Mouse (Mus musculus): ENCODE measurements around the gene Elmo1.
A peak's percentile ranks its signal among the peaks of the same experiment; 100 is the strongest.

Elmo1 gene

DNA sequence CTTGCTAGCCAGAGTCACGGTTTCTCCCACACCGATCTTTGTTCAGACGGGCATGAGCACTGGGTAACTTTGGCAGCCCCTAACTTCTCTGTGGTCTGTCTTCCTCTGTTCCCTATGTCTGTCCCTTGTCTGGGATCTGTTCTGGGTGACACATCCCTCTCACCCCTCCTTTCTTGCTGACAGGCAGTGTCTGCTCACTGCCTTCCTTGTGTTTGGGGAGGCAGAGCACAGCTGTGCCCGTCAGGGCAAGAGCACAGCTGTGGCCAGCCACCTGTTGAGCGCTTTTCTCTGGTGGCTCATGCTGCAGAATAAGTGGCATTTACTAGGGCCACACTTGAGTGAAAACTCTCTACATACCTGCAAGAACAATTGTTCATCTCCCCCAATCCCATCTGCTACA, 116.7 kb downstream of the Elmo1 start:
- no peak for DNase-seq (ENCODE audit: low spot score)

DNA sequence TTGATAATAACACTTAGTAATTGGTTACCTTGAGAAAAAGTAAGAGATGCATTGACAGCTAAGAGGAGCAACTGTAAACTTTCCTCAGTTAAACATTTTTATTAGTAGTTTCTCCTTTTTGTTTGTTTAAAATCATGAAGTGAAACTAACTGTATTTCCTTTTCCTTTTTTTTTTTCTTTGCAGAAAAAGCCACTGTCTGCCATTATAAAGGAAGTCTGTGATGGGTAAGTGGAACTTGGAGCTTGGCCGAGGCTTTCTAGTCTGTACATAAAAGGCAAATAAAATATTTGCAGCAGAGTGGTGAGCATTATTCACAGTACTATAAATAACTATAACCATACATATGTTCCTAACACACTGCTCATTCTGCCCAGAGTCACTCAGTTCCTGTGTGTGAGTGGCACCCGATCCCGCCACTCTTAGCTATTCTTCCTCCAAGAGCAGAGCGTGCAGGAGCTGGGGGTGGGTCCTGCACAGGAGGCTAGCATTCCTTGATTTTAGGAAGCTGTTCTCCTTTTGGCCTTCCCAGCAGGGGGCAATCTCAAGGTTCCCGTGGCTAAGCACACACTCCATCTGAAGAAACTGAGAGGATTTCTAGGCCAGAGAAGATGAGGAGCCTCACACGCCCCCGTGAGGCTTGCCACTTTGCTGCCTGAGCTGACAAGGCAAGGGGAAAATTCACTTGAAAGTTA, 117.7 kb downstream of the Elmo1 start:
- DNase-seq (ENCODE audit: low spot score): no peak

DNA sequence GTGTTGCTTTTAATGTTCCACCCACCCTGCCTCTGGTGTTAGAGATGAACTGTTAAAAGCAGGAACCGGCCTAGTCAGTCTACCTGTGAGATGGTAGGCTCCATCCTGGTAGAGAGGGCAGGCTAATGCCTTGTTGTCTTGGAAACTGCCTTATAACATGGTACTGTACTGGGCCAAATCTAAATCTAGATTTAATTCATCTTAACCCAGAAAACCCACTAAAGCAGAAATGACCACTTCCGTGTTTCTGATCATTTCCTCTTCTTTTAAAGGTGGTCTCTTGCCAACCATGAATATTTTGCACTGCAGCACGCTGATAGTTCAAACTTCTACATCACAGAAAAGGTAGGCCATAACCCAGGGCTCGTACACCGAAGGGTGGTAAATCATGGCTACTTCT, 118.5 kb downstream of the Elmo1 start:
- DNase-seq (ENCODE audit: low spot score): no peak

DNA sequence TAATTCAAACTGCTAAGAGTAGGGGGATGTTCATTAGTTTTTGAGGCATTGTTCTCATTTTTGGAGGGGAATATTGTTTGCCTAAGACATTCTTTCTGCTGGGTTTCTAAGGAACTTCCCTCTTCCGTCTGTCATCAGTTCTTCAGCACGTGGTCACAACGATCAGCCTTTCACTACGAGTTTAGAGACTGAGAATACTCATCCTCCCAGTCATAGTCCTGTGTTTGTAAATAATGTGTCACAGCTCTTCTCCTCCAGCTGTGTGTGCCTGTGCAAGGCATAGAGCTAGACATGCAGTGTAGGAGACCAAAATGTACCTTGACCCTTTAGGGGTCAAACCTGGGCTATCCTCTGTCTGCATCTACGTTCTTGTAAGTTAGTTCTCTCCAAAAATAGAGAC, 121.4 kb downstream of the Elmo1 start:
- DNase-seq (ENCODE audit: low spot score): no peak

DNA sequence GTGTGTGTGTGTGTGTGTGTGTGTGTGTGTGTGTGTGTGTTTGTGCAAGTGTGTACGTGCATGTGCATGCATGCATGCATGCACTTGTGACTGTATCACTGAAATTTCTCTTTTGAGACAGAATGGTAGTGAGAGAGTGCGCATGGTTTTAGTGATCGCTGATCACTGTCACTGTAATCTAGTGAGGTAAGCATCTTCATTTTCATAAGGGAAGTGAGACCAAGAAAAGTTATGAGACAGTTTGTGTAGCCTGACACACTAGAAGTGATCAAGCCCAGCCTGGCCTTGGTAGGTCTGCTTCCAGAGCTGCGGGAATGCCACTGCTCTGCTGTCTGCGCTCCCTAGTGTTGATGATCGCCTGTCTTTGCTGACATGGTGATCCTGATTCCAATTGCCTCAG, 122.3 kb downstream of the Elmo1 start:
- no peak for DNase-seq (ENCODE audit: low spot score)

DNA sequence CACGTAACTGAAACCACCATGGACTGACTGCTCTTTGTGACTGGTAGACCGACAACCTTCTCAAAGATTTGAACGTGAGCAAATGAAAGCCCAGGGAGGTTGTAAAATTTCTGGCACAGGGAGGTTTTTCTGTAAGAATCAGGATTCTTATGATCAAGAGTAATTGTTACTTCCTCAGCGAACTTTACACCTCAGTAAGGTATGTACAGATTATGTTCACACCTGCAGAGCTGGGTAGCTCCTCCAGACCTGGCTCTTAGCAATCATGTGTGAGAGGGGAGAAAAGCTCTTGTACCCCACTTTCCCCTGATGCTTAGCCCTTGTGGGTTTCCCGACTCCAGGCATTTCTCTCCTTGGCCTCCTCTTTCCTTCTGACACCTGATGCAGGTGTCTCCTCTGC, 123.5 kb downstream of the Elmo1 start:
- no peak for DNase-seq (ENCODE audit: low spot score)

DNA sequence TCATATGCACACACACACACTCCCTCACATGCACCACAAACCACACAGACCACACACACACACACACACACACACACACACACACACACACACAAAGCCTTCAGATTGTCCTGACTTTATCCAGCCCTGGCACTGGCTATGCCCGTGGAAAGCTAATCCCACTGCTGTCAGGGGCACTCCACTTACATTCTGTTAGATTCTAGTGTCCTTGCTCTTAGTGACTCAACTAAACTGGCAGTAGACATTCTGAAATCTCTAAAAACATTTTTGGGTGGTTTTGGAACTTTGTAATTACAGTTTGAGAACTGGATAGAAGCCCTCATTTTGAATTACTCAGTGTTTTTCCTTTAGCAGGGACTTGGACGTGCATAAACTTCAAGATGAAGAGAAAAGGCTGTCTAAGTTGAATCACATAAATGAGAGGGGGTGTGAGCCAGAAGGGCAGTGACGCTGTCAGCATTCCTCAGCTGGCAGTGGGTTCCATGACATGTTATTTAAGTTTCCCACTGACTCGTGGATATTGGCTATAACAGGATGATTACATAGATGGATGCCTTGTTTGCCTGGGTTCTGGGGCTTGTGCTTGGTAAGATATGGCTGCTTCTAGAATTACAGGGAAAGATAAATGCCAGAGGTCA, 127.2 kb downstream of the Elmo1 start:
- DNase-seq (ENCODE audit: low spot score): no peak

DNA sequence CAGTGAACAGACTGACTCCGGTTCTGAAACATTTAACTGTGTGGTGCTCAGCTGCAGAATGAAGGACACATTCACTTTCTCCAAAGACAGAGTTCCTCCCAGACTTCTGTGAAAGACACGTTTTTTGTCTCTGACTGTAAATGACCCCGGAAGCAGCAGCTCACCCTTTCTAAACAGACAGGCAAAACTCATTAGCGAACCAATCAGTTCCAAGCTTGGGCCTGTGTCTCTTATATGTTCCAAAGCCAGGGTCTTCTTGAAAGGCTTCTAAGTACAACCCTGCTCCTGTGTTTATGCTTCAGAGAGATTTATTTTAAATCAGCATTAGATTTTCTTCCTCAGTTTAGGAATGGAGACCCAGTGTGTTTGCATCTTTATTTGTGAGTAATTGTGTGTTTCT, 127.7 kb downstream of the Elmo1 start:
- DNase-seq (ENCODE audit: low spot score): no peak

DNA sequence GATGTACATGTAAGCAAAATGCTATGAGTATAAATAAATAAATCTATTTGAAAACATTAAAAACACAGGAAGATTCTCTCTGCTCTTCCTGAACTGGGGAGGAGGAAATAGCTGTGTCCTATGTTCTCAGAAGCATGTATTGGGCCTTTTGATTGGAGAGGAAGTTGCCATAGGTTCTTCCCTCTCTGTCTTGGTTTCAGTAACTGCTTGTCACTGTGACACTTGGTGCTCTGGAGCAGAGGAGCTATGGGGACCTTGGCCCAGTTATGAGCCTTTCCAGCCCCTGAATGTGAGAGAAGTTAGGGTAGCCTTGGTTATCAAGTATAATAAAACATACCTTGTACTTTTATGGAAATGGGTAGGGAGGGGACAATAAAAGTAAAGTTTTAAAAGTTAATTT, 130.0 kb downstream of the Elmo1 start:
- no peak for DNase-seq (ENCODE audit: low spot score)

DNA sequence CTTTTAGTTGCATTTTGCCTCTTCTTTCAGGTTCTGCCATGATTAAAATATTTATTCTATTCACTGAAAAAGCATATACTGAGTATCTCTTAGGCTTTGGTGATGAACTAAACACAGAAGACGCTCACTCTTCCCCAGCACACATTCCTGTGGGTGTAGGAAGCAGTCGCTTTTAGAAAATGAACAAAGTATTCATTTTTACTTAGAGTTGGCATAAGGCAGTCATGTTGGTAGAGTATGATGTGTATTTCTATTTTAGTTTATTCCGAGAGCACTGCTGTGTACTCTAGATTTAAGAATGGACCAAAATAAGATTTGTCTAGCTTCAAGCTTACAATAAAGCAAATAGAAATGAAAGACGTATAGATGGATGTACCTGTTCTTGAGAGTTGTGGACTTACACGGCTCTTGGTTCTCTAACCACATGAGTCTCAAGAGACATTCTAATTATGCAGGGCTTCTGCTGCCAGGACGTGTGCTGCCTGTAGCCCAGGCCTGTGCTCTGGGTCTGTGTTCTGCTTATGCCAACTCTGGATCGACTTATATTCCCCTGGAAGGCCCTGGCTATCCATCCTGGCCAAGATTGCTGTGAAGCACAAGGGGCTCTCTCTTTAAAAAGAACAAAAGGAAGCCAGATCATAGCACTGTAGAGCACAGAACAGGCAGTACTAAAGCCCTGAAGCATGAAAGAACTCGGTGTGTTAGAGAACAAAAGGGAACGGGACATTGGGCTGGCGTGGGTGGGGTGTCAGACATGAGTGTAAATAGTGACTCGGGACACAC, 137.7 kb downstream of the Elmo1 start:
- no peak for DNase-seq (ENCODE audit: low spot score)

DNA sequence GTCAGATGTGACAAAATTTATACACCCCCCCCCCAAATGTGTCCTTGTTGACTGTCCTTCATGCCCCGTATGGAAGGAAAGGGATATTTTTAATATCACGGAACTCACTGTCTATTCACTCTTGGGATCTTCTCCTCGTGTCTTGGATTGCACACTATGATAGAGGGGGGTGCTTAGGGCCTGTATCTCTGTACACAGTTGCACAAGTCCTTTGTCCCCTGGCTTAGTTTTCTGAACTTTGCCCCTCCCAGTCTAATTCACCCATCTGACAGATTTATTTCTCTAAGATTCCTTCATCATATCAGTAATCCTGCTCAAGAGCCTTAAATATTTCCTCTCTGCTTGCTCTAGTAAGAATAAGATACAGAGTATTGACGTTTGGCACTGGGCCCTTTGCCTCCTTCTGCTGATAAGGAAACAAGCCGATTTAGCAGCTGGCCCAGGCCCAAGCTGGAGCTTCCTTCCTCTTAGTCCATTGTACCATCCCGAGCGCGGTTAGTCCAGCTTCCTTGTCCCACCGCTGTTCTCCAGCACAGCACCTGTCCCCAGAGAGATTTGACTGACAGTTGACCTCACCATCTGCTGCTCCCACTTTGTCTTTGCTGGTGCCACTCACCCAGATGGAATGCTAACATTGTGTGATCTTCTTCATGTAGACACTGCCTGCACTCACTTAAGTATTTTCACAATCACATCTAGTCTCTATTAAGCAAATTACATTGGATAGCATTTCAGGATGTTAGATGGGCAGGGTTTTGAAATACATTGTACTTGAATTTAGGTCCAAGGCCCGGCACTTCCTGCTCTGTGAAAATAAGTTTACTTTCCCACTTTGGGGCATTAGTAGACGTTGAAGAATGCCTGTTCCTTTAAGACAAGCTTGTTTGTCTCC, 141.7 kb downstream of the Elmo1 start:
- peak; percentile 77 for DNase-seq (ENCODE audit: low spot score)

DNA sequence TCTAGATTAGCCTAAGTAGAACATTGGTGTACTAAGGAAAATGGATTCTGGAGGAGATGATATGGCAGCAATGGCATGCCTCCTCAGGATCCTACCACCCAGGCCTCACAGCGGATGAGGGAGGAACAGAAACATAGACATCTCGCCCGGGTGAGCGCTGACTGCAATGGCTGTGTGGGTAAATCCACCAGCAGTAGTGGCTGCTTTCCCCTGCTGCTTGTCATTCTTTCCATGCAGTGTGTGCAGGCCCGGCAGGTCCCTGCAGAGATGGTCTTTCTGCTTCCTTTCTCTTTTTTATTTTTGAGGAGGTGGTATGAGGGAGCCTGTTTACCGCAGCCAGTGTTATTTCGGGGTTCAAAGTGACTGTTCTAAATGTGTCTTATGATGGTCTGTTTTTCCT, 143.3 kb downstream of the Elmo1 start:
- no peak for DNase-seq (ENCODE audit: low spot score)

DNA sequence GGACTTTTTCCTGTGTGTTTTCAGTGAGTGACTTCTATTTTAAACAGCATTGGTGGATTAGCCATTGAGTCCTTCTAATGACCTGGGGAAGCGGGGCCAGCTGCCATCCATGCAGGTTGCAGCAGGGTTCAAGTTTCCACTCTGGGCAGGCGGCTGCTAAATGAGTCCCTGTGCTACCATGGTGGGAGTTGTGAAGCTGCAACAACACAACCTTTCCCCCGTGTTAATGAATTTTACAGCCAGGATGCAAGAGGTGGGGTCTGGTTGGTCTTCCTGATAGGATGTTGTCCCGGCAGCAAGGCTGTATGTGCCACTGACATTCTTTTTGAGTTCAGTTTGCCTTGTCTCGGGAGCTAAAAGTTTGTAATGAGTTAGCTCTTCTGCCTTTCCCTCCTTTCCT, 147.2 kb downstream of the Elmo1 start:
- DNase-seq (ENCODE audit: low spot score): no peak

DNA sequence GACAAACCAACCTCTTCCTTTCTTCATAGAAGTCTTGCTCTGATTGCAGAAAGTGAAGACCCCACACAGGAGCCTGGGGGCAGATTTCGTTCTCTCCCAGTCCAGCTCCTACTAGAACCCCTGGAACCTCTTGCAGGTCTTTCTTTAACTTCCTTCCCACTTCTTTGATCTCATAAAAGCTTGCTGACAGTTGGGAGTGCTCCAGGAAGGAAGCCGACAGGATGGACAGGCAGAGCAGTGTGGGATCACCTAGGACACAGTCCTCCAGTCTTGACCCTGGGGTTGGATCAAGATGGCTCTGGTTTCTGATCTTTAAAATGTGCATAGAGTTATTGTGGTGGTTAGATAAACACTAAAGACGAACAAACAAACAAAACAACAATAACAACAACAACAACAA, 147.8 kb downstream of the Elmo1 start:
- DNase-seq (ENCODE audit: low spot score): no peak

DNA sequence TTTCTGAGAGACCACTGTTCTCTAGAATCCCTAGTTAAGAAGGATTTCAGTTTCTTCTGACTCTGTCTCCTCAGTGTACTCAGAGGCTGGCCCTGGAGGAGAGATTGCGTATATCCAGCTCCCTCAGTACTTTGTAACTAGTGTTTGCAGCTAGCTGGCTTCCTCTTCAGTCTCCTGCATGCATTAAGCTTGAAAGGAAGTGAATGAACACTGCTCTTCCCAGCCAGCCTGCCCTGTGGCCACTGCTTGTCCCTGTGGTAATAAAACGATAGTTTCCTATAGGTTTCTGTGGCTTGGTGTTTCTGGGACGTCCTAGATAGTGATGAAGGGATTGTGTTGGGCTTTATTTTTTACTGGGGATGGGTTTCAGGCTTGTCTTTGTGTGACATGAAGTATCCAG, 148.3 kb downstream of the Elmo1 start:
- no peak for DNase-seq (ENCODE audit: low spot score)

DNA sequence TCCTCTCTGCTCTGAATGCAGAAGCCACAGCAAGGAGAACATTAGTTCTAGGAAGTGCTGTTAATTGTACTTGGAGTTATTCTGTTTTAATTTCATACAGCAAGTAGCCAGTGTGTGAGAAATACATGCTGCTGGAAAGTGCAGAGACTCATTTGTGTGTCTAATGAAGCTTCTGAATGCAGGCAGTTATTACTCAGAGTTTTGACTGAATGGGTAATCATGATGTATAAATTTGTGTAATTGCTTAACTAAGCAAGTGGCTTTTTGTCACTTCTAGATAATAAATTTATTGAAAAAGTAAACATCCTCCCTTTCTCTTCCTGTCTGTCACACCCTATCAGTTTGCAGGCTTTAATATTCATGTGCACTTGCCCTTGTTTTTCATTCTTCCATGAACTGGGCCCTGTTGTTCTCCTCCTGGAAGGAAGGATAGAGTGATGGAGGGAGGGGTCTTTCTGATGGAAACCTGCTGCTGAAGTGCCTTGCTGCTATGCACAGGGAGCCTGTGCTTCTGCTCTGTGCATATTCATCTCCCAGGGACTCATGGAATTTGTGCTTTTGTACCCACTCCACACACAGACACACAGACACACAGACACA, 159.8 kb downstream of the Elmo1 start:
- DNase-seq (ENCODE audit: low spot score): no peak

DNA sequence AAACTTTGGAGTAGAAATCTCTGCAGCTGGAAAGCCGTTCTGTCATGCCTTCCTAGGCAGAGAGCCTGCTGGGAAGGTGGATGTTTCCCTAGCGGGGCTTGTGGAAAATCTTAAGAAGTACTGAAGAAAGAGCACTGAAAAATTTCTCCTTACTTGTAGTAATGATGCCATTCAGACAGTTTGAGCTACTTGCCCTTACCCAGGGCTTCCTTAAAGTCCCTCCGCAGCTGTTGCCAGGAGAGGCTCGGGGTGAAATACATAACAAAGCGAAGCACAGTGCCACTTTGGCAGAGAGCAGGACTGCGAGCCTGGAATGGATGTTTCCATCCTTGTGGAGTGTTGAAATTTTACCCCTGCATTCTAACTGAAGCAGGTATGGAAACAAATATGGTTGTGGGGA, 164.5 kb downstream of the Elmo1 start:
- DNase-seq (ENCODE audit: low spot score): no peak

DNA sequence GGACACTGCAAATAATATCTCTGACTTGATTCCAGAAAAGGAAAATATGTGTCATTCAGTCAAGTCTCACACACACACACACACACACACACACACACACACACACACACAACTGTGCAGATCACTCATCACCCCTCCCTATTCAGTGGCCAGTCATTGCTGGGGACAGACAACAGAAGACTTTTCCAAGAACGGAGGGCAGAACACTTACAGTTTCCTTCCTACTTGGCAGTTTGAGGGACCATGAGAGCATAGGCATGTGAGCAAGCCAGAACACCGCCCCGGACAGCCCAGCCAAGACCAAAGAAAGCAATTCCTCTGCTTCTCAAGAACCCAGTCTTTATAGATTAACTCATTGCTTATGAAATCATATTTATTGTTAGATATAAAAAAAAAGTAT, 165.0 kb downstream of the Elmo1 start:
- DNase-seq (ENCODE audit: low spot score): peak; percentile 28

DNA sequence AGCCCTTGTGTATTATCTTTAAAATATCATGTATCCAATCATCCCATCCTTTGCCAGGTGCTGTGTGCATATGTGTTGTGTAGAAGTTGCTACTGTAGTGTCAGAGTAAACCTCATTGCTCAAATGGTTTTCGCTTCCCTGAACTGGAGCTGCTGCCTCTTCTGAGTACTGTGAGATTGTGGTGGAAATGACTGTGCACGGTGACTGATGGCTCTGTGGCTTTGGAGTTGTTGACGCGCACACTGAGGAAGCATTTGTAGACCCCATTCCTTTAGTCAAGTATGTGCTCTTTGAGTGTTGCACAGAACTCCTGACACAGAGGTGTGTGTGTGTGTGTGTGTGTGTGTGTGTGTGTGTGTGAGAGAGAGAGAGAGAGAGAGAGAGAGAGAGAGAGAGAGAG, 166.2 kb downstream of the Elmo1 start:
- no peak for DNase-seq (ENCODE audit: low spot score)

DNA sequence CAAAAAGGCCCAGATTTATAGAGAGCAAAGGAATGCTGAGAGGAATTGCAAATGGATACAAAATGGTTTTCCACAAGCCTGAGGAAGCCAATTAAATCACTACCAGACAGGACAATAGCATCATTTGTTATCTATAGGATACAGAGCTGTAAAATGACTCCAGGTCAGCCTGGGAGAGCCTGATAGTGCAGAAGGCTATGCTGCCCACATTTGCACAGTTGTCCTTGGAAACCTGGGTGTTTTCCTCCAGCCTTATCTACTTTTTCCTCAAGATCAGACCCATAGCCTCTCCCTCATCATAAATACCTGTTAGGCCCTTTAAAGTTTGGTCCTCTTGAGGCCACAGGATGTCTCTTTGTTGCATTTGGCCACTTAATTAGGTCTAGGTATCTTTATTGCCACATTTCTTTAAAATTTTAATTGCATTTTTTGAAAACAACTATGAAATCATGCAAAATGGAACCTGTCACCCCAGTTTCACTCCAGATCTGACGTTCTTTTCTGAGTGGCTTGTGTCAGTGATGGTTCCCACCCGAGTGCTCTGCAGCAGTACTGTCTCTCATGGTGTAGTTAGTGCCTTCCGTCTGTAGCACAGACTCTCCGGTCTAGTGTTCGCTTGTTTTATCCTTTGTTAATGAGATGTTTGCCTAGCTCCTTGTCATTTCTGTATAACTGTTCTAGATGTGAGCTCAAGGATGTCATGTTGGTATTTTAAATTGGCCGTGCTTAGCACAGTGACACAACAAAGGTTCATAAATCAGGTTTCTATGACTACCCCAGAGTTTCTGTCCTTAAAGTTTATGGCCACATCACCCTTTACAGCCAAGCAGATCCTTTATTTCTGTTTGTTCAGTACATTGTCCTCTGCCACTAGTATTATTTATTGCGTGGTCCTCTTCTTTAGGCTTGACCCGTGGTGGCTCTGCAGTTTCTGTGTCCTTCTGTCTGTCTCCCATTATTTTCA, 167.4 kb downstream of the Elmo1 start:
- no peak for DNase-seq (ENCODE audit: low spot score)

DNA sequence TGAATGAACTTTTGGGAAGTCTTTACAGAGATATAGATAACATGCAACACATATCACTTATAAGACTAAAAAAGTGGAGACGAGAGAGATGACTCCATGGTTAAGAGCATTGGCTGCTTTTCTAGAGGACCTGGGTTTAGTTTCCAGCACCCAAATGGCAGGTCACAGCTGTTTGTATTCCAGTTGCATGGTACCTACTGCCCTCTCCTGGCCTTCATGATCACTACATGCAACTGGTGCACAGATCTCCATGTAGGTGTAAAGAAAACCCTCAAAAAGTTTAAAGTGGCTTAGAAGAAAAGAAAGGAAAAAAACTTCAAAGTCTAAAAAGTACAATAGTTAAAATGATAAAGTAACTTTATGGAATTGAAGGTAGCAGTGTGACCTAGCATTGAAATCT, 172.8 kb downstream of the Elmo1 start:
- DNase-seq (ENCODE audit: low spot score): no peak

Measured in urinary bladder, postnatal 14 days (tissue).